Mouse (Mus musculus): Measurements from ENCODE around the gene Spata2.

The Spata2 gene

GRCm38 (mm10) chr2:167482681-167483080 lies 10.0 kb downstream of the Spata2 start:
- DNase-seq (ENCODE audit: low spot score): no peak

- no peak for DNase-seq (ENCODE audit: low spot score)
Measured at GRCm38 (mm10) chr2:167479501-167479900, 13.2 kb downstream of the Spata2 start.

GRCm38 (mm10) chr2:167478128-167478527 lies 14.6 kb downstream of the Spata2 start:
- DNase-seq (ENCODE audit: low spot score): peak; percentile 79

- DNase-seq (ENCODE audit: low spot score): no peak
Measured at GRCm38 (mm10) chr2:167476762-167477161, 15.9 kb downstream of the Spata2 start.

DNA sequence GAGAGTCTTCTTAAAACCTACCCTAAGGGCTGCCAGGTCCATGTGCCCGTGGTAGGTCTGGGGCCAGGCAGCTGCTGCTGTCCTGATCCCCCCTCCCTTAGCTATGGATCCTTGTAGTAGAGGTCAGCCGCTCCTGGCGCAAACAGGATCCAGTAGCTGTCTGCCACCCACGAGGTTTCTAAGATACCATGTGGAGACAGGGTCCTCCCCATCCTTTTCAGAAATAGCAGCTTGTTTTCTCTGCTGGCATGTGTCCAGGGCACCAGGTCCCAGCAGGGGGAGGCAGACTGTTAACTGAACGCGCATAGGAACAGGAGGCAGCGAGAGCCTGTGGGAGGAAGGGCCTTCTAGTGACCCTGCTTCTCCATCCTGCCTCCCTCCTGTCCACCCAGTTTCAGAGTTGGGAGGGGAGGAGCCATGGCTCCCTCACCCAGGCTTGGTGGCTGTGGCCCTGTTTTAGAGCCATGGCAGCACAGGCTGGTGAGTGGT lies 16.4 kb downstream of the Spata2 start:
- peak; percentile 51 for DNase-seq (ENCODE audit: low spot score)

- DNase-seq (ENCODE audit: low spot score): no peak
Measured at GRCm38 (mm10) chr2:167475596-167475995, 17.1 kb downstream of the Spata2 start.

GRCm38 (mm10) chr2:167474218-167474617 lies 18.5 kb downstream of the Spata2 start:
- DNase-seq (ENCODE audit: low spot score): peak; percentile 53

DNA sequence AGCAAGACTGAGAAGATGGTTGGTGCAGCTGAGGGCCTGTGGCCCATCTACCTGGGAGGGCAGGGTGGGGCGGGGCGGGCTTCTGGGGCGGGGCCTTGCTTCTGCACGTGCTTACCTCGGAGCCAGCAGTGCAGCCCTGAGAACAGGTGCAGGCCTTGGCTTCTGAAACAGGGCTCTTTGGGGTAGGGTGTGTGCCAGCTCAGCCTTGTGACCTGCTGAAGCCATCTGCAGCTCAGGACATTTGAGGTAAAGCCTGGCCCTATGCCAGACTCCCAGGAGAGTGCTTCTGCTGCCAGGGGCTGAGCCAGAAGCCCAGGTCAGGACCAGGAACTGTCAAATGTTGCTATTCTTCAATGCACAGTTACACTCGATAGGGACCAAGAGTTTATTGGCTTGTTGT lies 21.1 kb downstream of the Spata2 start:
- no peak for DNase-seq (ENCODE audit: low spot score)

- DNase-seq (ENCODE audit: low spot score): no peak
Measured at GRCm38 (mm10) chr2:167470611-167471010, 22.1 kb downstream of the Spata2 start.

GRCm38 (mm10) chr2:167468444-167468843 lies 24.2 kb downstream of the Spata2 start:
- no peak for DNase-seq (ENCODE audit: low spot score)

GRCm38 (mm10) chr2:167467214-167467613 lies 25.5 kb downstream of the Spata2 start:
- no peak for DNase-seq (ENCODE audit: low spot score)

GRCm38 (mm10) chr2:167465951-167466350 lies 26.7 kb downstream of the Spata2 start:
- DNase-seq (ENCODE audit: low spot score): no peak

GRCm38 (mm10) chr2:167463802-167464201 lies 28.9 kb downstream of the Spata2 start:
- DNase-seq (ENCODE audit: low spot score): no peak

DNA sequence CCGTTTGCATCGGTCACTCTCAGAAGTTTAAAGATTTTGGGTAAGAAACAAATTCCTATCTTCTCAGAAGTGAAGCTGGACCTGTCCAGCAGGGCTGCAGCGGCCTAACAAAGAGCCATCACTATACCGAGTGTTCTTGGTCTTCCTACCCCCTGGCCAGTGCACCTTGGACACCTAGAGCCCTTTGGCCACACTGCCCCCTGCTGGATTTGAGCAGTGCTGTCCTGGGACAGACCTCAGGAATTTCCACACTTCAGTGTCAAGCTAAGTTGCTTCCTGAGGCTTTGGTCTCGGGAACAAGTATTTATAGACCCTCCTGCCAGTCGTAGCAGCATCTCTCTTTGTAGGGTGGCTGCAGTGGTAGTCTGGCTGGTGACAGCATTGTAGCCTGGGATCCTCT lies 29.7 kb downstream of the Spata2 start:
- DNase-seq (ENCODE audit: low spot score): peak; percentile 81

GRCm38 (mm10) chr2:167459071-167459865 lies 33.4 kb downstream of the Spata2 start:
- no peak for DNase-seq (ENCODE audit: low spot score)

DNA sequence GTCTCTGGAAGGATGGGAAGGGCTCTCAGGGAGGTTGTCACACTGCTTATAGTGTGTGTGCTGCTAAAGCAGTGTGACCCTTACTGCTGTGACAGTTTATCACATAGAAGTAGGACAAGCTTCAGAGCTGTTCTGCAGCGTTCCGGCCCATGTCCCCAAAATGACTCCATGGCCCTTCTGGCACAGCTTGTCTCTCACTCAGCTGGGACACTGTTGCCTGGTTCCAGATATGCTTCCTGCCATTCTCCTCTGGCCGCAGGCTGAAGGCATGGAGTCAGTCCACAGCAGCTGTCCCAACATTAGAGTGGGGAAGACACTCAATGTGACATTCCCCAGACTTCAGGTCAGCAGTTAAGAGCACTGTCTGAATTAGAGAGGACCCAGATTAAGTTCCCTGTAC lies 34.1 kb downstream of the Spata2 start:
- DNase-seq (ENCODE audit: low spot score): no peak

GRCm38 (mm10) chr2:167457213-167457612 lies 35.5 kb downstream of the Spata2 start:
- peak; percentile 68 for DNase-seq (ENCODE audit: low spot score)

- no peak for DNase-seq (ENCODE audit: low spot score)
Measured at GRCm38 (mm10) chr2:167456361-167457020, 36.2 kb downstream of the Spata2 start.

- DNase-seq (ENCODE audit: low spot score): peak; percentile 64
Measured at GRCm38 (mm10) chr2:167453814-167454213, 38.9 kb downstream of the Spata2 start.

DNA sequence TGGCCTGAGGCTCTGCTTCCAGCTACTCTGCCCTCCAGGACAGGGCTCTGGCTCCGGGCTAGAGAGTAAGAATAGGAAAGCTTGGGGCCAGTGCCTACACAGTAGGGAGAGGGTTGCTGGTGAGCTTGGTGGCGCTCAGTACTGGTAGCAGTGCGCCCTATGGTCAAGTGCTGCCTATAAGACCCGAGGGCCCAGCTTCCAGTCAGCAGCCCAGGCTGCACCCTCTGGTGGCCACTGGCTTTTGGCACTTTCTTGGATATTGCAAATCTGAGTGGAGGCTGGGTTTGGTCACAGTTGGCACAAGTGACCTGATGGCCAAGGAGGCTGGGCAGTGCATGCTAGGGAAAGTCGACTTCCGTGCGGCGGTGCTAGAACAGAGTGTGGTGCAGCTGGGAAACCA lies 42.0 kb downstream of the Spata2 start:
- DNase-seq (ENCODE audit: low spot score): peak; percentile 45

DNA sequence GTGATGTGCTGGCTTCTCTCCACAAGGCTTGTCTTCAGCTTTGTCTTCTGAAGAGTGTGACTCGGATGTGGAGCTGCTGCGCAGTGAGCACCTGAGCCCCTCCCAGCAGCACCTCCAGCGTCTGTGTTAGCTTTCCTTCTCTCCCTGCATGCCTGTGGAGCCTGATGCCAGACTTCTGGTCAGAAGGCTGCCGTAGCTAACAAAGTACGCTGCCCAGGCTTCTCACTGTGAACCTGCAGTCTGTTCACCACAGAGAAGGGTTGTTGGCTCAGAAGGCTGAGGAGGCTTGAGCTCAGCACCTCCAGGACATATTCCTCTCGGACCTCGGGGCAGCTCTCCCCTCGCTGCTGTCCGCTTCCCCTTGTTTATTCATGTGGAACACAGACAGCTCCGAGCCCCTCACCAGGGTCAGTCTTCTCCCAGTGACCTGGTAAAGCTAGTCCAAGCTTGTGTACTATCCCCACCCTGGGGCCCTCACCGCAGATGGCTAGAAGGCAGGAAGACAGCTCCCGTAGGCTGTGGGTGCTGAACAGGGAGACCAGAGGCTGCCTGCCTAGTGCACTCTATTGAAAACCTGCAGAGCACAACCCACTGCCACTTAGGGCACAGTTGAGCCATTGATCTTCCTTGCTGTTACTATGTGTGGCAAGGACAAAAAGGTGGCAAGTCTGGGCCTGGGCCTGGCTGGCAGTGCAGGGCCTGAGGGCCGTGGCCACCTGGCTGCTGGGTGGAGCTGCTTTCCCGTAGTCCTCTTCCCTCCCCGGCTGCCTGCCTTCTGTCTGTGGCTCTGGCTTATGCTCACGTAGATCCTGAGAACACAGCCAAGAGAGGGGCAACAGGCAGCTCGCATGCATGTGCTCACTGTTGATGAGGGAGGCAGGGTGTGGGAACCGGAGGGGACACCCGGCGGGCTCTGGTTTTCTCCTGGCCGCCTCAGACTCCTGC lies 43.1 kb downstream of the Spata2 start:
- no peak for DNase-seq (ENCODE audit: low spot score)

DNA sequence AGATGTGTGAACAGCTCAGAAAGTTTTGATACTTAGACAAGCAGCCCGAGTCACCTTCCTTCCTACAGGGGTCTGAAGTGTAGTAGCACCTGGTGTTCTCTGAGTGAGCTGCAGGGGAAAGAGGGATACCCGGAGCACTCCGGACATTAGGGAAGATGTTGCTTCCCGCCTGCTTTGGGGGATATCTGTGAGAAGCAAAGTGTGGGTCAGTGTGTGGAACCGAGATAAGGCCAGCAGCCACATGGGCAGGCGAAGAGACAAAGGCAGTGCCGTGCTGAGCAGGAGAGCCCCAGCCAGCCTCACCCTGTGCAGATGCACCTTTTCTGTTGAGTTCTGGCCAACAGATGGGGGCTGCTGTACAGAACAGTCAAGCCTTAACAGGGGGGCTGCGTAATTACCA lies 45.1 kb downstream of the Spata2 start:
- DNase-seq (ENCODE audit: low spot score): no peak
